Mouse (Mus musculus) G1E (cell line): ENCODE data around the gene Fa2h.

ENCODE experiments used
- CTCF ChIP-seq: IDR thresholded peaks from 2 replicates; pipeline ENCODE4 v1.5.1; 2012; ENCODE audit warnings: low read depth, low read length, inconsistent platforms, mixed read lengths
- GATA1 ChIP-seq: IDR thresholded peaks from 2 replicates; pipeline ENCODE4 v1.6.1; 2012; ENCODE audit warnings: borderline replicate concordance, low read length, inconsistent platforms, mixed read lengths
- POLR2AphosphoS5 ChIP-seq: IDR thresholded peaks from 2 replicates; pipeline ENCODE4 v1.6.1; 2012; ENCODE audit warnings: low read depth, low read length, inconsistent platforms; ENCODE audit not compliant: insufficient replicate concordance
- TAL1 ChIP-seq: conservative IDR thresholded peaks from 2 replicates; pipeline ENCODE4 v1.6.1; 2012; ENCODE audit warnings: low read depth, low read length, inconsistent platforms, mixed read lengths

DNA sequence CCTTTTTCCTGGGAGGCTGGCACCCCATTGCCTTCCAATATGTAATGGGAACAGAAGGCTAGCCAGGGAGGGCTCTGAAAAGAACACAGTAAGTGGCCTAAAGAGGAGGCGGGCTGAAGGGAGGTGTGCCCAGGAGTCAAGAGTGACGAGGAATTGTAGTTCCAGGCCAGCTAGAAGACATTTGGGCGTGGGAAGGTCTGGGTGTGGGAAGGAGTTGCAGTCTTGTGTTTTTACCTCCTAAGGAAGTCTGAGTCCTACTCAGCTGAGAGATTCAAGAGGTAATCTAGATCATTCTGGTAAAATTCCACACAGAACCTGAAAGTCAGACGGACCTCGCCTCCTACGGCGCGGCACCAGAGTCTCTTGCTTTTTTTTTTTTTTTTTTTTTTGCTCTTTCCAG, 30.1 kb downstream of the Fa2h start:
- TF ChIP-seq CTCF (no peak), TAL1 (no peak), GATA1 (no peak), POLR2AphosphoS5 (no peak)
